Mouse (Mus musculus): ENCODE results near the gene Ckap4. TPM values are rescaled to one million over a fixed set of nuclear protein-coding genes. Genes with fewer than 3 reads are reported as not detected.
A peak's percentile ranks its signal among the peaks of the same experiment; 100 is the strongest.
"Not testable (repeated sequence)": the region's sequence is repeated elsewhere in the genome, so short reads cannot be mapped to it uniquely, and the experiment has no call there.

Ckap4 gene
- polyA plus RNA-seq, 1 experiment from 2014 or later = 11.7 TPM

GRCm38 (mm10) chr10:84530388-84530787, 3.5 kb downstream of the Ckap4 start:
- no peaks in the 10 kb centered on the region for H3K9me3 ChIP-seq (replicated peaks)
- H3K36me3 ChIP-seq (replicated peaks) = 0 out of 2 replicates have a peak, but pooled peaks cover 4% of the 10 kb centered on the region
- H3K4me3 ChIP-seq (replicated peaks) = no peak overlapping the region
- H3K27ac ChIP-seq (replicated peaks) = no peak overlapping the region
- H3K4me2 ChIP-seq = no peak overlapping the region
- WGBS (ENCODE audit: insufficient replicate concordance) = 63% methylated on average over 8 of the region's 8 CpGs
- ATAC-seq (ENCODE audit: insufficient read depth) = no peak
- H3K4me1 ChIP-seq (replicated peaks) = peaks cover 19% of the 10 kb centered on the region
- H3K9ac ChIP-seq = no peak overlapping the region
- peaks cover 50% of the 10 kb centered on the region for H3K27me3 ChIP-seq

- no peak overlapping the region; the same call in 1 of the 2 replicates for H3K27ac ChIP-seq (replicated peaks)
- H3K4me2 ChIP-seq = no peak overlapping the region
- no peak for ATAC-seq (ENCODE audit: insufficient read depth)
- no peaks in the 10 kb centered on the region for H3K9me3 ChIP-seq (replicated peaks)
- WGBS (ENCODE audit: insufficient replicate concordance) = 70% methylated on average over 12 of the region's 12 CpGs
- H3K36me3 ChIP-seq (replicated peaks) = 0 out of 2 replicates have a peak, but pooled peaks cover 4% of the 10 kb centered on the region
- H3K4me3 ChIP-seq (replicated peaks) = no peak overlapping the region
- H3K9ac ChIP-seq = no peak overlapping the region
- peaks cover 6% of the 10 kb centered on the region; the same call in 1 of the 2 replicates for H3K4me1 ChIP-seq (replicated peaks)
- peaks cover 23% of the 10 kb centered on the region for H3K27me3 ChIP-seq
Measured at GRCm38 (mm10) chr10:84527631-84528030, 6.2 kb downstream of the Ckap4 start.

GRCm38 (mm10) chr10:84527070-84527469, 6.8 kb downstream of the Ckap4 start:
- no peak for ATAC-seq (ENCODE audit: insufficient read depth)
- Histone ChIP-seq H3K4me3 (replicated peaks) (no peak overlapping the region), H3K36me3 (replicated peaks) (0 out of 2 replicates have a peak, but pooled peaks cover 4% of the 10 kb centered on the region), H3K27me3 (peaks cover 17% of the 10 kb centered on the region), H3K4me2 (no peak overlapping the region), H3K9ac (no peak overlapping the region), H3K4me1 (replicated peaks) (peaks cover 5% of the 10 kb centered on the region; the same call in 1 of the 2 replicates), H3K9me3 (replicated peaks) (no peaks in the 10 kb centered on the region), H3K27ac (replicated peaks) (no peak overlapping the region)
- WGBS (ENCODE audit: insufficient replicate concordance) = 46% methylated on average over 5 of the region's 5 CpGs

GRCm38 (mm10) chr10:84526488-84526887, 7.4 kb downstream of the Ckap4 start:
- peaks cover 11% of the 10 kb centered on the region for H3K27me3 ChIP-seq
- WGBS (ENCODE audit: insufficient replicate concordance) = 62% methylated on average over 10 of the region's 10 CpGs
- 0 out of 2 replicates have a peak, but pooled peaks cover 4% of the 10 kb centered on the region for H3K36me3 ChIP-seq (replicated peaks)
- H3K9ac ChIP-seq = no peak overlapping the region
- no peak for ATAC-seq (ENCODE audit: insufficient read depth)
- no peak overlapping the region for H3K4me3 ChIP-seq (replicated peaks)
- H3K4me2 ChIP-seq = no peak overlapping the region
- H3K9me3 ChIP-seq (replicated peaks) = no peaks in the 10 kb centered on the region
- 0 out of 2 replicates have a peak, but pooled peaks cover 3% of the 10 kb centered on the region for H3K4me1 ChIP-seq (replicated peaks)
- no peak overlapping the region for H3K27ac ChIP-seq (replicated peaks)

- H3K27me3 ChIP-seq = no peaks in the 10 kb centered on the region; the same call in 1 of the 2 replicates
- ATAC-seq (ENCODE audit: insufficient read depth) = no peak
Measured at GRCm38 (mm10) chr10:84523682-84524081, 10.2 kb downstream of the Ckap4 start.

GRCm38 (mm10) chr10:84516414-84516927, 17.4 kb downstream of the Ckap4 start:
- Histone ChIP-seq H3K4me2 (no peak overlapping the region), H3K27ac (replicated peaks) (0 out of 2 replicates have a peak overlapping the region, but pooled peaks have one; percentile 29), H3K4me3 (replicated peaks) (no peak overlapping the region), H3K27me3 (0 out of 2 replicates have a peak, but pooled peaks cover 4% of the 10 kb centered on the region), H3K4me1 (replicated peaks) (peaks cover 14% of the 10 kb centered on the region), H3K36me3 (replicated peaks) (no peaks in the 10 kb centered on the region), H3K9me3 (replicated peaks) (no peaks in the 10 kb centered on the region), H3K9ac (no peak overlapping the region)
- WGBS (ENCODE audit: insufficient replicate concordance) = 13% methylated on average over 11 of the region's 11 CpGs
- peak; percentile 54 for ATAC-seq (ENCODE audit: insufficient read depth)

More at GRCm38 (mm10) chr10:84523682-84524081, 10.2 kb downstream of the Ckap4 start:
- Histone ChIP-seq H3K4me3 (replicated peaks) (no peak overlapping the region), H3K4me1 (replicated peaks) (0 out of 2 replicates have a peak, but pooled peaks cover 3% of the 10 kb centered on the region), H3K9me3 (replicated peaks) (no peaks in the 10 kb centered on the region), H3K27ac (replicated peaks) (no peak overlapping the region), H3K4me2 (no peak overlapping the region), H3K36me3 (replicated peaks) (0 out of 2 replicates have a peak, but pooled peaks cover 4% of the 10 kb centered on the region), H3K9ac (no peak overlapping the region)
- 48% methylated on average over 10 of the region's 10 CpGs for whole genome bisulfite sequencing (ENCODE audit: insufficient replicate concordance)

- not testable (repeated sequence) for H3K4me2 ChIP-seq; H3K36me3 ChIP-seq (replicated peaks); H3K9me3 ChIP-seq (replicated peaks); H3K27me3 ChIP-seq; H3K4me3 ChIP-seq (replicated peaks); H3K9ac ChIP-seq
- 45% methylated on average over 1 of the region's 1 CpGs for WGBS (ENCODE audit: insufficient replicate concordance)
- peaks cover 14% of the 10 kb centered on the region for H3K4me1 ChIP-seq (replicated peaks)
- H3K27ac ChIP-seq (replicated peaks) = 0 out of 2 replicates have a peak overlapping the region, but pooled peaks have one; percentile 29
- 0 out of 2 replicates have a peak, but pooled peaks have one; percentile 7 for ATAC-seq (ENCODE audit: insufficient read depth)
Measured at GRCm38 (mm10) chr10:84515980-84516379, 17.9 kb downstream of the Ckap4 start.

- Histone ChIP-seq H3K27ac (replicated peaks) (no peak overlapping the region), H3K27me3 (0 out of 2 replicates have a peak, but pooled peaks cover 4% of the 10 kb centered on the region), H3K4me3 (replicated peaks) (no peak overlapping the region), H3K4me1 (replicated peaks) (peaks cover 14% of the 10 kb centered on the region), H3K36me3 (replicated peaks) (no peaks in the 10 kb centered on the region), H3K9me3 (replicated peaks) (no peaks in the 10 kb centered on the region), H3K4me2 (no peak overlapping the region), H3K9ac (no peak overlapping the region)
- 17% methylated on average over 3 of the region's 3 CpGs for WGBS (ENCODE audit: insufficient replicate concordance)
- 0 out of 2 replicates have a peak, but pooled peaks have one; percentile 7 for ATAC-seq (ENCODE audit: insufficient read depth)
Measured at GRCm38 (mm10) chr10:84515512-84515950, 18.3 kb downstream of the Ckap4 start.

GRCm38 (mm10) chr10:84514038-84514578, 19.8 kb downstream of the Ckap4 start:
- H3K36me3 ChIP-seq (replicated peaks) = no peaks in the 10 kb centered on the region
- H3K4me1 ChIP-seq (replicated peaks) = peaks cover 14% of the 10 kb centered on the region
- no peaks in the 10 kb centered on the region for H3K9me3 ChIP-seq (replicated peaks)
- H3K27ac ChIP-seq (replicated peaks) = no peak overlapping the region
- no peak for ATAC-seq (ENCODE audit: insufficient read depth)
- no peak overlapping the region for H3K9ac ChIP-seq
- H3K27me3 ChIP-seq = 0 out of 2 replicates have a peak, but pooled peaks cover 4% of the 10 kb centered on the region
- no peak overlapping the region for H3K4me2 ChIP-seq
- 32% methylated on average over 5 of the region's 5 CpGs for WGBS (ENCODE audit: insufficient replicate concordance)
- H3K4me3 ChIP-seq (replicated peaks) = no peak overlapping the region

- no peak overlapping the region for H3K4me3 ChIP-seq (replicated peaks)
- no peak overlapping the region for H3K4me2 ChIP-seq
- 0 out of 2 replicates have a peak, but pooled peaks cover 3% of the 10 kb centered on the region for H3K27me3 ChIP-seq
- no peaks in the 10 kb centered on the region for H3K9me3 ChIP-seq (replicated peaks)
- H3K4me1 ChIP-seq (replicated peaks) = peaks cover 10% of the 10 kb centered on the region
- H3K9ac ChIP-seq = no peak overlapping the region
- no peaks in the 10 kb centered on the region for H3K36me3 ChIP-seq (replicated peaks)
- H3K27ac ChIP-seq (replicated peaks) = no peak overlapping the region
- no peak for ATAC-seq (ENCODE audit: insufficient read depth)
Measured at GRCm38 (mm10) chr10:84512766-84513165, 21.1 kb downstream of the Ckap4 start.

- H3K4me2 ChIP-seq = no peak overlapping the region
Measured at GRCm38 (mm10) chr10:84508603-84509002, 25.3 kb downstream of the Ckap4 start.

More at GRCm38 (mm10) chr10:84508603-84509002, 25.3 kb downstream of the Ckap4 start:
- WGBS (ENCODE audit: insufficient replicate concordance) = 75% methylated on average over 1 of the region's 1 CpGs
- H3K27me3 ChIP-seq = no peaks in the 10 kb centered on the region
- 0 out of 2 replicates have a peak, but pooled peaks cover 4% of the 10 kb centered on the region for H3K4me1 ChIP-seq (replicated peaks)
- H3K36me3 ChIP-seq (replicated peaks) = no peaks in the 10 kb centered on the region
- no peak overlapping the region for H3K4me3 ChIP-seq (replicated peaks)
- no peaks in the 10 kb centered on the region for H3K9me3 ChIP-seq (replicated peaks)
- no peak overlapping the region for H3K27ac ChIP-seq (replicated peaks)
- ATAC-seq (ENCODE audit: insufficient read depth) = no peak
- H3K9ac ChIP-seq = no peak overlapping the region
